Mouse (Mus musculus) spleen, adult 2 months (tissue): ENCODE measurements at regions not wholly inside any gene's neighbourhood (a gene's known extent, or its start where the extent isn't known, plus 50 kb on each side); places are given as distances from the start of the nearest gene placed in this dataset.

Experiments
- CTCF ChIP-seq: fragments of 200-500 bp; IDR thresholded peaks from 2 replicates; pipeline ENCODE4 v1.5.1; 2011; ENCODE audit warnings: mild to moderate bottlenecking, inconsistent platforms; ENCODE audit not compliant: insufficient read depth, insufficient read length, insufficient replicate concordance; ENCODE audit errors: extremely low read depth
- POLR2A ChIP-seq: fragments of 200-500 bp; IDR thresholded peaks from 2 replicates; pipeline ENCODE4 v1.6.1; 2011; ENCODE audit warnings: low read depth, low read length, inconsistent platforms

DNA sequence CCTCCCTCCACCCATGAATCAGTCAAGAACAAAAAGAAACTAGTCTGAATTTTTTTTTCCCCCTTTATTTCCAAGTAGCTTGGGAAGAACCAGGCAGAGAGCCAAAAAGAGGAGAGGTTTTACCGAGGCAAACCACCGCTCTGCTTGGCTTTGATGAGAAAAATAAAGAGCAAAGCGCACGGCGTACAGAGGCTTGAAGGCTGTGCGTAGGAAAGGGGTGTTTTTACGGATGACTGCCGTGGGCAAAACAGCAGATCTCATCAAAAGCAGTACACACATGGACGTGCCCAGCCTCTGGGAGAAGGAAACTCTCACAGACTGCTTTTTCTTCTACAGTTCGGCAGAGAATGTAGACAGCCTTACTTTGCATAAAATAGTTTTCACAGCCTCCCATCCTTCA, 128.5 kb upstream of the Arid1b start:
- TF ChIP-seq POLR2A (no peak), CTCF (no peak)
